In the genomic region with DNA sequence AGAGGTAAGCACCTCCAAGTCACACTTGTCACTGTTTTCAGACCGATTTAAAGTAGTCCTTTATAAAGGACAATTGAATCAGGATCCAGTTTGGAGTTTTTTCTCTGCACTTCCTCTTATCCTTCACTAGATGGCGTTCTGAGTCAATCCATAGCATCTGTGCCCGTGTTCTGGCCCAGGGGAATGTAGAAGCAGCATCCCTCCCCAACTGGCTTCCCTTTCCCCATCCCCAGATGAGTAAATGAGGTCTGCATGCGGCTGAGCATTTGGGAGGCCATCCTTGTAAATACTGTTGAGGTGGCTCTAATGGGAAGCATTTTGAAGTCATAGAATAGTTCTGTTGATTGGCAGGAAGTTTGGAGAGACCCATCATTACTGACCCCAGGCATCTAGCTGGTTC, we compare ENCODE assay signal across 8 mouse cellular contexts.
DNase-seq lines count a peak whose midpoint lies in the region; ATAC-seq and TF ChIP-seq lines count a peak whose summit lies in the region.

No protein-coding gene starts in this region.

- intact Hi-C loops in gastrocnemius, postnatal 14 days (cut with DNase I; ENCODE audit: low total_unique reads), result no loop called here

- H3K36me3 ChIP-seq in lung, embryonic 14.5 days (ENCODE audit: insufficient read depth), result no peaks in the 10 kb centered on the region
- no peaks in the 10 kb centered on the region for H3K36me3 ChIP-seq in forebrain, embryonic 11.5 days (ENCODE audit: control insufficient read depth, insufficient read depth, low read length)

- H3K4me2 ChIP-seq in lung, embryonic 14.5 days, result no peak overlapping the region
- no peak overlapping the region for H3K4me2 ChIP-seq in forebrain, embryonic 11.5 days (ENCODE audit: low read depth, low read length, severe bottlenecking)

- DNase-seq in gastrocnemius, postnatal 14 days, result peak; percentile 29
- no peak for DNase-seq in gastrocnemius, adult 8-10 months (ENCODE audit: low spot score in 2 of 2)
- DNase-seq in lung, embryonic 14.5 days, result peak; percentile 72
- DNase-seq in lung, postnatal 25 days (ENCODE audit: low spot score), result no peak
- DNase-seq in layer of hippocampus, adult 9-10 months (ENCODE audit: low spot score), result no peak
- DNase-seq in forebrain, embryonic 11.5 days (ENCODE audit: low spot score), result no peak

- no peaks in the 10 kb centered on the region for H3K27me3 ChIP-seq in lung, embryonic 14.5 days (ENCODE audit: insufficient read depth, low read length)
- no peaks in the 10 kb centered on the region for H3K27me3 ChIP-seq in forebrain, embryonic 11.5 days (ENCODE audit: control insufficient read depth, insufficient read depth, low read length)

- H3K9ac ChIP-seq in lung, embryonic 14.5 days, result no peak overlapping the region
- no peak overlapping the region for H3K9ac ChIP-seq in forebrain, embryonic 11.5 days (ENCODE audit: low read length)

- no peak for ATAC-seq in lung, embryonic 14.5 days (ENCODE audit: insufficient read depth)
- peak; percentile 55 for ATAC-seq in common myeloid progenitor, adult 5-6 weeks (replicated peaks; ENCODE audit: low read depth, poor library complexity, severe bottlenecking)
- peak; percentile 32; the same call in 1 of the 2 replicates for ATAC-seq in monocyte, adult 5-6 weeks (replicated peaks; ENCODE audit: insufficient number of reproducible peaks, low FRiP score, low TSS enrichment, poor library complexity, severe bottlenecking)
- no peak for ATAC-seq in forebrain, embryonic 11.5 days (replicated peaks; ENCODE audit: low FRiP score)

- H3K4me1 ChIP-seq in lung, embryonic 14.5 days (ENCODE audit: insufficient read depth), result no peaks in the 10 kb centered on the region
- no peaks in the 10 kb centered on the region for H3K4me1 ChIP-seq in forebrain, embryonic 11.5 days (replicated peaks; ENCODE audit: control insufficient read depth, insufficient read depth, low read length)

- no peaks in the 10 kb centered on the region for H3K9me3 ChIP-seq in lung, embryonic 14.5 days (ENCODE audit: low read depth, low read length)
- no peaks in the 10 kb centered on the region for H3K9me3 ChIP-seq in forebrain, embryonic 11.5 days (ENCODE audit: control insufficient read depth, low read length)

- WGBS in lung, embryonic 14.5 days, result 16% methylated on average over 4 of the region's 4 CpGs
- 12% methylated on average over 4 of the region's 4 CpGs for WGBS in forebrain, embryonic 11.5 days

- peak; percentile 85 for TF ChIP-seq CTCF in lung, embryonic 14.5 days (IDR thresholded peaks at IDR 0.05; ENCODE audit: low read depth)

- H3K27ac ChIP-seq in lung, embryonic 14.5 days (ENCODE audit: low read depth), result no peak overlapping the region
- H3K27ac ChIP-seq in forebrain, embryonic 11.5 days (ENCODE audit: low read depth, low read length), result no peak overlapping the region

- H3K4me3 ChIP-seq in lung, embryonic 14.5 days (ENCODE audit: low read depth, low read length), result no peak overlapping the region
- H3K4me3 ChIP-seq in forebrain, embryonic 11.5 days (ENCODE audit: low read depth, low read length), result no peak overlapping the region

Comparison
In these comparisons a context has a peak if more than half of its experiments do, and no peak if none do; other contexts are left out.
1. DNase-seq: peak in gastrocnemius, postnatal 14 days (single experiment) and lung, embryonic 14.5 days (single experiment); none in gastrocnemius, adult 8-10 months (0 of 2), lung, postnatal 25 days (single experiment), layer of hippocampus, adult 9-10 months (single experiment) and forebrain, embryonic 11.5 days (single experiment).
2. ATAC-seq: peak in common myeloid progenitor, adult 5-6 weeks (single experiment) and monocyte, adult 5-6 weeks (single experiment); none in lung, embryonic 14.5 days (single experiment) and forebrain, embryonic 11.5 days (single experiment).